ENCODE assay signal across 9 mouse cellular contexts in genomic region chr16:20692241-20692965, GRCm38 (mm10). TPM values are rescaled to one million over a fixed set of nuclear protein-coding genes. Genes with fewer than 3 reads are reported as not detected.
A peak's percentile ranks its signal among the peaks of the same experiment; 100 is the strongest.
DNase-seq lines count a peak whose midpoint lies in the region; ATAC-seq lines count a peak whose summit lies in the region.
"Had no signal": no experiment of that assay in that cellular context is flagged by ENCODE, and none has a peak within 500 bp of the region (broad histone marks: within the 10 kb centered on the region; RNA-seq: fewer than 3 reads in every experiment).

No protein-coding gene starts in this region.

- peaks cover 19% of the 10 kb centered on the region for H3K27me3 ChIP-seq in forebrain, embryonic 10.5 days (ENCODE audit: poor library complexity, severe bottlenecking)
- peaks cover 40% of the 10 kb centered on the region for H3K27me3 ChIP-seq in liver, embryonic 12.5 days (replicated peaks)

- peaks cover 49% of the 10 kb centered on the region for H3K4me1 ChIP-seq in forebrain, embryonic 10.5 days
- peaks cover 73% of the 10 kb centered on the region for H3K4me1 ChIP-seq in liver, embryonic 12.5 days

- 46% methylated on average over 16 of the region's 16 CpGs for WGBS in forebrain, embryonic 10.5 days
- 59% methylated on average over 16 of the region's 16 CpGs for WGBS in liver, embryonic 12.5 days (ENCODE audit: insufficient replicate concordance)

- H3K4me2 ChIP-seq in liver, embryonic 12.5 days = peak overlapping the region; percentile 98

- H3K27ac ChIP-seq in forebrain, embryonic 10.5 days = no peak overlapping the region
- H3K27ac ChIP-seq in liver, embryonic 12.5 days = peak overlapping the region; percentile 49; the same call in 1 of the 2 replicates
- H3K27ac ChIP-seq: macrophage had no signal

- H3K9ac ChIP-seq in liver, embryonic 12.5 days = no peak overlapping the region

- ATAC-seq in frontal cortex, adult (ENCODE audit: low TSS enrichment) = no peak
- ATAC-seq in liver, embryonic 12.5 days = no peak

- no peaks in the 10 kb centered on the region for H3K9me3 ChIP-seq in forebrain, embryonic 10.5 days
- no peaks in the 10 kb centered on the region for H3K9me3 ChIP-seq in liver, embryonic 12.5 days (replicated peaks)

- peak; percentile 10 to 31 for DNase-seq in frontal cortex, postnatal 14 days (ENCODE audit: low spot score in 2 of 2)
- peak; percentile 17 for DNase-seq in CD4-positive helper T cell, adult 2 months (ENCODE audit: low read depth, low spot score)
- no peak for DNase-seq in forebrain, embryonic 10.5 days (ENCODE audit: extremely low spot score, low spot score)
- DNase-seq in urinary bladder, adult 18-20 months (ENCODE audit: low spot score in 2 of 2) = no peak
- no peak for DNase-seq in urinary bladder, postnatal 25 days (ENCODE audit: low spot score)
- DNase-seq in kidney, postnatal 25 days = no peak

- peak overlapping the region; percentile 61; the same call in 1 of the 2 replicates for H3K4me3 ChIP-seq in forebrain, embryonic 10.5 days
- peak overlapping the region; percentile 70 for H3K4me3 ChIP-seq in liver, embryonic 12.5 days

- peaks cover 51% of the 10 kb centered on the region for H3K36me3 ChIP-seq in forebrain, embryonic 10.5 days (replicated peaks)
- H3K36me3 ChIP-seq in liver, embryonic 12.5 days = peaks cover 52% of the 10 kb centered on the region

RNA-seq across cellular contexts. Expression of gene Fam131a, which starts 0.6 kb away (rescaled TPM):
- 6.3 and 7.1 TPM in 2 replicates for polyA plus RNA-seq in forebrain, embryonic 10.5 days (2016; fragmentation: Nextera tagmentation; extraction: Ambion mirVana)
- 2.1 and 2.6 TPM in 2 replicates for polyA plus RNA-seq in liver, embryonic 12.5 days (2016; fragmentation: Nextera tagmentation; extraction: Ambion mirVana)

RNA-seq across cellular contexts. Expression of gene Eif4g1, which starts 24.3 kb away (rescaled TPM):
- polyA plus RNA-seq in forebrain, embryonic 10.5 days (2016; fragmentation: Nextera tagmentation; extraction: Ambion mirVana) = 254 TPM in 2 replicates
- 180 and 187 TPM in 2 replicates for polyA plus RNA-seq in liver, embryonic 12.5 days (2016; fragmentation: Nextera tagmentation; extraction: Ambion mirVana)

RNA-seq across cellular contexts. Expression of gene Polr2h, which starts 25.1 kb away (rescaled TPM):
- polyA plus RNA-seq in forebrain, embryonic 10.5 days (2016; fragmentation: Nextera tagmentation; extraction: Ambion mirVana) = 155 and 163 TPM in 2 replicates
- 66.1 and 68.4 TPM in 2 replicates for polyA plus RNA-seq in liver, embryonic 12.5 days (2016; fragmentation: Nextera tagmentation; extraction: Ambion mirVana)

RNA-seq across cellular contexts. Expression of gene Clcn2, which starts 25.1 kb away (rescaled TPM):
- 11.4 and 12.5 TPM in 2 replicates for polyA plus RNA-seq in forebrain, embryonic 10.5 days (2016; fragmentation: Nextera tagmentation; extraction: Ambion mirVana)
- polyA plus RNA-seq in liver, embryonic 12.5 days (2016; fragmentation: Nextera tagmentation; extraction: Ambion mirVana) = 14.0 and 14.5 TPM in 2 replicates

RNA-seq across cellular contexts. Expression of gene Chrd, which starts 40.5 kb away (rescaled TPM):
- 0.87 and 1.2 TPM in 2 replicates for polyA plus RNA-seq in forebrain, embryonic 10.5 days (2016; fragmentation: Nextera tagmentation; extraction: Ambion mirVana)
- 0.54 and 0.96 TPM in 2 replicates for polyA plus RNA-seq in liver, embryonic 12.5 days (2016; fragmentation: Nextera tagmentation; extraction: Ambion mirVana)
- polyA plus RNA-seq: macrophage had no signal

Comparison
In these comparisons a context has a peak if more than half of its experiments do, and no peak if none do; other contexts are left out.
1. DNase-seq: peak in frontal cortex, postnatal 14 days (2 of 2) and CD4-positive helper T cell, adult 2 months (single experiment); none in forebrain, embryonic 10.5 days (single experiment), urinary bladder, adult 18-20 months (0 of 2), urinary bladder, postnatal 25 days (single experiment) and kidney, postnatal 25 days (0 of 2).